Mouse (Mus musculus) right cerebral cortex, adult 18-20 months (tissue): ENCODE results near the gene Pbp2.

ENCODE experiments used
- DNase-seq: peaks from one replicate; pipeline ENCODE4 v3.0.0; 2022; ENCODE audit warnings: mixed read lengths

Gene Pbp2

DNA sequence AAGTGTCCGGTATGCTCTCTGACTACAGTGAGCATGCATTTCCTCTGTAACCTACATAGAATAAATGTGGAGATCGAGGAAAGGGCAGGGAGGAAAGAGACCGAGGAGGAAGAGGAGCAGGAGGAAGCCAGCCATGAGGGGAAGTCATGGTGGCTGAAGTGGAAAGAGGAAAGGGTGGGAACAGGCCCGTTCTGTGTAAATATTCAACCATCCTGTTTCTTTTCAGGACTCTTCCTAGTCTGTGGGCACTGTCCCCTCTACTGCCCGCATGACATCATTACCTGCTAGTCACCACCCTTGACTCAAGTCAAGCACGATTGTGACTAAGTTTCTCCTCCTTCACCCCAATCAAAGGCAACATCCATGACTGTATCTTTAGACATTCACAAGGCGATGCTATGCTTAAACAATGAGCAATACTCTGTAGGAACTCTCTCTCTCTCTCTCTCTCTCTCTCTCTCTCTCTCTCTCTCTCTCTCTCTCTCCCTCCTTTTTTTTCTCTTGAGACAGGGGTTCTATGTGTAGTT, 11.1 kb downstream of the Pbp2 start:
- DNase-seq: no peak

- DNase-seq: no peak
These were observed 12.6 kb downstream of the Pbp2 start for GRCm38 (mm10) chr6:135297570-135297969.

DNA sequence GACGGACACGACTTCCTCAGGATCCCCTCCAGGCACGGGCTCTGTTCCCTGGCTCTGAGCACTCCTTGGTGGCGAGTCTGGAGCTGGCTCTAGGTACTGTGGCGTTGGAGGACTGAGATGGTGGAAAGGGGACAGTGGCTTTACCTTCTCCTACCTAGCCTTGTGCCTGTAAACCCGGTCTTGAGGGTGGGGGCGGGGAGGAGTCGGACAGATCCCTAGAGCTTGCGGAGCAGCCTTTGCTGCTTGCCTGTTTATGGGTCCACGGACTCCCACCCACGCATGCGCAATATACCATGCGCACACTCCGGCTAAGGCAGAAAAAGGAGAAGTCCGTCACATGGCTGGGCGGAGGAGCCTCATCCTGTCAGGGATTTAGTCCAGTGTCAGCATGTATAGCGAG, 13.9 kb downstream of the Pbp2 start:
- DNase-seq: no peak

DNA sequence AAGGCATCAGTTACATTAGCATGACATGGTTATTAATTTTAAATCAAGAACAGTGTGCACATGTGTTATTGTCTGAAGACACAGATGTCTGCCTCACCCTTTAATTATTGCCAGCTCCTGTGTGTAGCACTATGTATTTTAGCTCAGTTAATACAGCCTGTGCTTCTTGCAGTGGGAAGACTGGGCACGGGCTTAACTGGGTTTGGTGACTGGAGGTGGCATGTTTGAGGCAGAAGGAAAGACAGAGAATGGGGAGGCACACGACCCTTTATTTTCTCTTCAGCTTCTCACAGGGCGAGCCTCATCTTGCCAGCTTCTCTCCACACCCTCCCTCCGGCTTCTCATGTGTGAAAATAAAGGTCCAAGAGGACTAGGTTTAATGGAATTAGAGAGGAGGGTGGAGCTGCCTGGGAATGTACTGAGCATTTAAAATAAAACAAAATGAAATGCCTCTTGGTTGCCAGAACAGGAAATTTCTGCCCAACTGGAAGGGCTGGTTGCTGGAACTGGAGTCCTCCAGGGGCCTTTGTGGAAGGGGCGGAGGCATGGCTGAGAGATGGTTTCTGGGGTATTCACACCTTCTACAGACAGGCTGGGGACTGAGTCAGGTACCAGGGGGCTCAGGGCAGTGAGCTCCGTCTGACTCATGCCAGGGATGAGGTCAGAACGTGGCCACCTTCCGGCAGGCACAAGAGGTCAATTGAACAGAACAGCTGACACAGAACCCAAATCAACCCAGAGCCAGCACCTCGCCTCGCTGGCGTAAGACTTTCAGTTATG, 14.9 kb downstream of the Pbp2 start:
- DNase-seq: no peak

GRCm38 (mm10) chr6:135294150-135294549, 16.1 kb downstream of the Pbp2 start:
- no peak for DNase-seq

DNA sequence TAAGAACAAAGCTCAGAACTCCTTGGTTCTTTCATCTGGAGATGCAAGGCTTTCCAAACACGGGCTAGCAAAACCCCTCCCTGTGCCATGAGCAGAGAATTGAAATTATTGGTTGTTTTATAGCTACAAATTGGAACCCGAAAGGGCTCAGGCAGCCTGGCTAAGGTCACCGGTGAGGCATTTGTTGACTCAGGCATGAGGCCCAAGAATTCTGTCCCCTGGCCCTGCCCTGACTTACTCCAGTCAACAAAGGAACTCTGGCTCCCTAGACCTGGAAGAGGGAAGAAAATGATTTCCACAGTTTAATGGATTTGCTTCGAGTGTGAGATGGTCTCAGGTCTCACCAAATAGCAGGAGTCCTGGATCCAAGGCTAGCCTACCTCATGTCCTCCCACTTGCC, 17.8 kb downstream of the Pbp2 start:
- no peak for DNase-seq

GRCm38 (mm10) chr6:135279856-135280255, 30.3 kb downstream of the Pbp2 start:
- no peak for DNase-seq

DNA sequence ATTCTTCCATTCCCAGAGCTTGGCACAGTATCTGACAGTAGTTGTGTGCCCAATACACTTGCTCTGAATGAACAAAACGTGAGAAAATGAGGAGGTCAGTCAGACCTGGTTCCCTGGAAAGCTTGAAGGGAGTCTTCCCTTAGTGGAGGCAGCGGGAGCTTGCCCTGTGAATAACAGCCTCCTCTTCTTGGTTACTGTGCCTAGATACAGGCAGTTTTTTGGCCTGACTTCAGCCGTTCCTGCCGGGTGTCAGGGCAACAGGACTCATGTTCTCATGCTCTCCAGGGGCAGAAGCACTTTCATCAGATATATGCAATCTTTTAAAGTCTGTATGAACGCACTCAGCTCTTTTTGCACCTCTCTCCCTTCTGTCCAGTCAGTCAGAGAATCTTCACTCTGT, 30.9 kb downstream of the Pbp2 start:
- DNase-seq: no peak

GRCm38 (mm10) chr6:135278302-135278701, 31.9 kb downstream of the Pbp2 start:
- no peak for DNase-seq

DNA sequence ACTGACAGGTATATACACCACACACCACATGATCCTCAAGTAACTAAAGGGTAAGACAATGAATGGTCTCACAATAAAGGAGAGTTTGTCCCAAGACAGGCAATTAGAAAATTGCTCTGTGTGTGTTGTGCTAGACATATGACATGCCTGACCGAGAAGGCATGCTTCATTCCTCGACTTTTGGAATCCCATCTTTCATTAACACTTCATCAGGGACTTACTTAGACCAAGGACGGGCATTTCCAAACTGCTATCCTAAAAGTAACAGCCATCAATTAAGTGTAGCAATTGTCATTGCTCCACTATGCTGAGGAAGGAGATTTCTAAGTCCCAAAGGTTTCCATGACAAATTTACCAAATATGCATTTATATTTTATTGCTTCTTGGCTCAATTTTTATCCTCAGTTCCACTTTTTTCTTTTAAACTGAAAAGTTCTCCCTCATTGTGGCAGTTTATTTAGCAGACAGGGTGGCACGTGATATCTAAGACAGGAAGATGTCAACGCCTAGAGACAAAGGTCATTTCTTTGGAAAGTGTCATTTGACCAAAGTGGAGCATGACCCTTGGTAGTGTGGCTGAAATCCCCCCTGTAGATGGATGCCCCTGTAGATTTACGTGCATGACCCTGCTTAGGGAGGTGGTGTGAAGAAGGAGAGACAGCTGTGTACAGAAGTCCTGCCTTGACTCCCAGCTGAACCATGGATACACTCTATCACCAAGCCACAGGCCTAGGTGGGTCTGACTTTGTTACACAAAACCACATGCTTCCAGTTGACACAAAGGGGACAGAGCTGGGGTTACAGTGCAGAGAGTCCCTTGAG, 33.5 kb downstream of the Pbp2 start:
- DNase-seq: no peak

DNA sequence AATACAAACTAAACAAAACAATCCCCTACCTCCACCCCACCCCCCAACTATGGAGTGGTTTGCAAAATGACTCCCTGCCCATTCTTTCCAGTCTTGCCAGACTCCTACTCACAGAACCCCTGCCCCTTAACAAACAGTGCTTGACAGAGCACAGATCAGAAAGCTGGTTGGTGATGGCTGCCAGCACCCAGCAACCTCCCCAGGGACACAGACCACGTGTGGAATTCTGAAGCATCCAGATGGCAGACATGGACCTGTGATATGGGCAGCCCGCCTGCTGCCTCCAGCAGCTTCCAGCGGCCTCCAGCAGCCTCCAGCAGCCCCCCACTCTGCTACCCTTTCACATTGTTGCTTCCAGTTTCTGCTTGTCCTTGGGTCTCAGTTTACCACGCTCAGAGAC, 35.0 kb downstream of the Pbp2 start:
- no peak for DNase-seq

GRCm38 (mm10) chr6:135273066-135273465, 37.1 kb downstream of the Pbp2 start:
- no peak for DNase-seq

GRCm38 (mm10) chr6:135271761-135272160, 38.4 kb downstream of the Pbp2 start:
- no peak for DNase-seq

- no peak for DNase-seq
These were observed 40.6 kb downstream of the Pbp2 start for GRCm38 (mm10) chr6:135269626-135270025.

- no peak for DNase-seq
These were observed 41.8 kb downstream of the Pbp2 start for GRCm38 (mm10) chr6:135268392-135268791.

DNA sequence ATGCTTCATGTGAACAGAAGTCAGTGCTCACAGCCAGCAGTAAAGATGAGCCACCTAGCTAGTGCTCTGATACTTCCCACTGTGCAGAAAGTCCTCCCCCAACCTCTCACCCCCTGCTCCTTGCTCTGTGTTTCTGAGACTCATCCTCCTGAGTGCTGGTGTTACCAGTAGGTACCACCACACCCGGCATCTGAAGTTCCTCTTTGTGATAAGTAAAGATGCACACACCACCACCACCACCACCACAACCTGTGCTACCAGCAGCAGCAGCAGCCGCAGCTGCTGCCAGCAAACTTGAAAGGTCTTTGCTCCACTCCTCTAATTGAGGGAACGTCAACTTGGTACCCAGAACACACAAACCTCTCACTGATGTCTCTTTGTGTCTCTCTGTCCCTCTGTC, 43.0 kb downstream of the Pbp2 start:
- no peak for DNase-seq

DNA sequence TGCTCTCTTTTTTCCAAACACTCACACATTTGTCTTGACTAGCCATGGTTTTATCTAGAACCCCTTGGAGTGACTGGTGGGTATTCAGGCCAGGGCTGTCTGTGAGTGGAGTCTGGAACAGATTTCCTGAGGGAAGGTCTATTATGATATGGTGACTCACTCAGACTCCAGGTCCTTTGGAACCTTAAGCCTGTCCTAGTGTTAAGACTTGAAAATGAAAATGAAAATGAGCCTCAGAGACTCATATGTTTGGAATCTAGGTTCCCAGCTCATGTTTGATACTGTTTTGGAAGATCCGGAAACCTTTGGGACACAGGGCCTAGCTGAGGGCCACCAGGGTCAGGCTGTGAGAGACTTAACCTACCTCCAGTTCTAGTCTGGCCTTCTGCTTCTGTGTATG, 44.1 kb downstream of the Pbp2 start:
- DNase-seq: no peak

DNA sequence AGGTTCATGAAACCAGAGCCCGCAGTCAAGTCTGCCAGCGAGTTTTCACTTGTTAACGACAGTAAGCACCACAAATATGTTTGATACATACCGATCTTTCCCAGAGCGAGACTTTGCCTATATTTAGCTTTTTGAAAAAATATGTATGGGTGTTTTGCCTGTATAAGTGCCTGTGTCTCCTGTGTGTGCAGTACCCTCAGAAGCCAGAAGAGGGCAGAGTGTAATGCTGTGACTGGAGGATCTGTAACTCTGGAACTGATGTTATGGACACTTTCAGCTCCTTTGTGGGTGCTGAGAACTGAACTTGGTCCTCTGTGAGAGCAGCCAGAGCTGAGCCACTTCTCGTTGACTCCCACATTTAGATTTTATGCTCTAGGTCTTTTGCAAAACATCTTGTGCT, 46.1 kb downstream of the Pbp2 start:
- no peak for DNase-seq

- no peak for DNase-seq
These were observed 47.6 kb downstream of the Pbp2 start for GRCm38 (mm10) chr6:135262565-135262964.

GRCm38 (mm10) chr6:135261124-135261523, 49.1 kb downstream of the Pbp2 start:
- no peak for DNase-seq

GRCm38 (mm10) chr6:135260435-135260834, 49.8 kb downstream of the Pbp2 start:
- no peak for DNase-seq
